Mouse (Mus musculus) embryonic stem cell, embryonic (primary cell): Measurements from ENCODE around the gene Clgn.

Experiments used
- CTCF ChIA-PET, 4 experiments: fragments of 300-600 bp in 2 of 4; fragments of 350-600 bp in 2 of 4; sonication (Branson Sonifier 250); formaldehyde crosslinking; loops; one replicate each; lab custom pipeline; 2022; ENCODE audit warnings: inconsistent platforms in 2 of 4; lab: Charles Lee
- POLR2A ChIA-PET, 4 experiments: fragments of 300-600 bp in 2 of 4; fragments of 350-600 bp in 2 of 4; sonication (Branson Sonifier 250); formaldehyde crosslinking; loops; one replicate each; lab custom pipeline; 2022; ENCODE audit warnings: antibody characterized with exemption in 4 of 4, inconsistent platforms in 1 of 4; lab: Charles Lee

The Clgn gene

GRCm38 (mm10) chr8:83408496-83408895 is 18.8 kb downstream of the Clgn start:
- CTCF ChIA-PET: interaction anchor here (0.6 to 2.5 kb wide), 11 partner anchors 17 to 616 kb away, joined by 3 to 9 read pairs (median 4); partner anchors contain the start of genes Dnajb1 (in 1 of the 4) and Tecr (in 1 of the 4)
- POLR2A ChIA-PET: interaction anchor here in 1 of 4 experiments (0.8 to 1.2 kb wide), 2 partner anchors 9 to 158 kb away, joined by 3 read pairs; partner anchors contain the start of gene Ndufb7

GRCm38 (mm10) chr8:83416878-83417277 is 27.2 kb downstream of the Clgn start:
- CTCF ChIA-PET: interaction anchor here in 2 of 4 experiments (0.6 to 1.5 kb wide), 7 partner anchors 10 to 594 kb away, joined by 3 to 7 read pairs (median 4); partner anchors contain the start of gene Rnf150 (in 1 of the 2)
- POLR2A ChIA-PET: interaction anchor here in 2 of 4 experiments (0.6 to 1.3 kb wide), 3 partner anchors 8 to 297 kb away, joined by 3 read pairs; no protein-coding TSS in a partner anchor

- CTCF ChIA-PET: interaction anchor here in 2 of 4 experiments (0.6 to 1.5 kb wide), 2 partner anchors 33 to 158 kb away, joined by 4 read pairs; no protein-coding TSS in a partner anchor
Observed at GRCm38 (mm10) chr8:83417970-83418369, 28.3 kb downstream of the Clgn start.

GRCm38 (mm10) chr8:83418805-83419516 is 29.3 kb downstream of the Clgn start:
- ChIA-PET CTCF (no interaction called here), POLR2A (no interaction called here)

More at GRCm38 (mm10) chr8:83417970-83418369, 28.3 kb downstream of the Clgn start:
- POLR2A ChIA-PET: interaction anchor here in 1 of 4 experiments (0.9 kb wide), 1 partner anchor 30 kb away, joined by 3 read pairs; no protein-coding TSS in a partner anchor

- POLR2A ChIA-PET: no interaction called here
- CTCF ChIA-PET: no interaction called here
Observed at GRCm38 (mm10) chr8:83421354-83421753, 31.7 kb downstream of the Clgn start.

- ChIA-PET CTCF (no interaction called here), POLR2A (no interaction called here)
Observed at GRCm38 (mm10) chr8:83423032-83423825, 33.6 kb downstream of the Clgn start.

GRCm38 (mm10) chr8:83425202-83425601 is 35.5 kb downstream of the Clgn start:
- CTCF ChIA-PET: interaction anchor here in 3 of 4 experiments (0.6 to 1.4 kb wide), 3 partner anchors 25 to 300 kb away, joined by 3 to 4 read pairs (median 3); no protein-coding TSS in a partner anchor
- POLR2A ChIA-PET: interaction anchor here in 2 of 4 experiments (1.3 to 1.8 kb wide), 2 partner anchors 57 to 530 kb away, joined by 3 to 6 read pairs; partner anchors contain the start of genes Asf1b (in 1 of the 2) and Gm10644 (in 1 of the 2)

GRCm38 (mm10) chr8:83426104-83426759 is 36.6 kb downstream of the Clgn start:
- ChIA-PET CTCF (interaction anchor here in 2 of 4 experiments (1.0 to 1.1 kb wide), 2 partner anchors 24 to 166 kb away, joined by 3 to 7 read pairs; no protein-coding TSS in a partner anchor), POLR2A (interaction anchor here in 2 of 4 experiments (0.7 to 1.8 kb wide), 6 partner anchors 36 to 529 kb away, joined by 3 to 6 read pairs (median 3); partner anchors contain the start of genes Asf1b (in 1 of the 2), Ddx39 (in 1 of the 2) and Gm10644 (in 1 of the 2))

- POLR2A ChIA-PET: interaction anchor here in 2 of 4 experiments (0.6 to 1.8 kb wide), 6 partner anchors 15 to 528 kb away, joined by 3 to 7 read pairs (median 3); partner anchors contain the start of genes Asf1b (in 1 of the 2), Ddx39 (in 1 of the 2) and Gm10644 (in 1 of the 2)
- CTCF ChIA-PET: interaction anchor here in 1 of 4 experiments (1.1 kb wide), 1 partner anchor 166 kb away, joined by 7 read pairs; no protein-coding TSS in a partner anchor
Observed at GRCm38 (mm10) chr8:83426949-83427348, 37.3 kb downstream of the Clgn start.

- POLR2A ChIA-PET: interaction anchor here in 3 of 4 experiments (0.7 to 1.1 kb wide), 3 partner anchors 16 to 179 kb away, joined by 3 read pairs; partner anchors contain the start of genes Dnajb1 (in 1 of the 3) and Tecr (in 1 of the 3)
- CTCF ChIA-PET: interaction anchor here in 1 of 4 experiments (0.7 to 1.2 kb wide), 2 partner anchors 22 to 527 kb away, joined by 3 to 4 read pairs; partner anchors contain the start of gene Asf1b
Observed at GRCm38 (mm10) chr8:83428621-83429020, 39.0 kb downstream of the Clgn start.

GRCm38 (mm10) chr8:83429071-83429524 is 39.4 kb downstream of the Clgn start:
- CTCF ChIA-PET: interaction anchor here in 1 of 4 experiments (0.7 to 1.2 kb wide), 2 partner anchors 22 to 526 kb away, joined by 3 to 4 read pairs; partner anchors contain the start of gene Asf1b
- POLR2A ChIA-PET: interaction anchor here in 3 of 4 experiments (0.7 to 1.1 kb wide), 3 partner anchors 15 to 179 kb away, joined by 3 read pairs; partner anchors contain the start of genes Dnajb1 (in 1 of the 3) and Tecr (in 1 of the 3)

- ChIA-PET POLR2A (no interaction called here), CTCF (no interaction called here)
Observed at GRCm38 (mm10) chr8:83437077-83437476, 47.4 kb downstream of the Clgn start.

- POLR2A ChIA-PET: interaction anchor here in 2 of 4 experiments (0.6 to 1.1 kb wide), 4 partner anchors 8 to 22 kb away, joined by 3 read pairs; no protein-coding TSS in a partner anchor
- CTCF ChIA-PET: interaction anchor here in 2 of 4 experiments (0.5 to 0.6 kb wide), 2 partner anchors 9 to 511 kb away, joined by 4 to 8 read pairs; no protein-coding TSS in a partner anchor
Observed at GRCm38 (mm10) chr8:83441656-83442242, 52.1 kb downstream of the Clgn start.

- CTCF ChIA-PET: interaction anchor here in 2 of 4 experiments (0.5 to 0.6 kb wide), 3 partner anchors 8 to 511 kb away, joined by 4 to 9 read pairs (median 8); no protein-coding TSS in a partner anchor
- POLR2A ChIA-PET: interaction anchor here in 2 of 4 experiments (0.6 to 1.1 kb wide), 3 partner anchors 10 to 21 kb away, joined by 3 read pairs; no protein-coding TSS in a partner anchor
Observed at GRCm38 (mm10) chr8:83442243-83443051, 52.8 kb downstream of the Clgn start.

GRCm38 (mm10) chr8:83443052-83443400 is 53.4 kb downstream of the Clgn start:
- ChIA-PET CTCF (interaction anchor here in 1 of 4 experiments (0.5 kb wide), 1 partner anchor 20 kb away, joined by 3 read pairs; no protein-coding TSS in a partner anchor), POLR2A (no interaction called here)
